Comparison of ENCODE assay signal across 8 mouse cellular contexts in the genomic region with DNA sequence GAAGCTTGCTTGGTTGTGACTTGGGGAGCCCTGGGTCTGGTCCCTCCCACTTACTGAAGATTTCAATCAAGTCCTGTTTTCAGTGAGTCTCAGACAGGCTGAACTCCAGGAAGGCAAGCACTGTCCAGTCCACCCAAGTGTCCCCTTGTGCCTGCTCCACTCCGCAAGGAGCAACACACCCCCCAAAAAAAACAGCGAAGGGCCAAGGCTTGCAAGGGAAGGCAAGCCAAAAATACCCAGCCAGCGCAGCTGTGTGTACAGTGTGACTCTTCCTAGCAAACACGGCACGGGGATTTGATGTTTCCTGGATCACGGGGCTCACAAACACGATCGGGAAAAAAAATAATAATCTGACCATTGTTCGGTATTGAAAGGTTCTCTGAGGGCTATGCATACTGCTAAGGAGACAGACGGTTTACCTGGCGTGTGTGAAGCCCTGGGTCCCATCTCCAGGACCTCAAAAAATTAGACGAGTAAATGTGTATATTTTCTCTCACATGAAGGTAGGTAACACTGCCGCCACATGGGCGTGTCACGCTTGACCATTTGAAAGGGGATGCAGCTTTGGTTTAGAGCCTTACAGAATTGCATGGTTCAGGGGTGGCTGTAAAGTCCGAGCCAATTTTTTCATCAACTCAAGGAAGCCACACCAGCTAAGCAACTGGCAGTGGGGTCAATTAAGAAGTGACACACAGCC. TPM values are rescaled to one million over a fixed set of nuclear protein-coding genes. Genes with fewer than 3 reads are reported as not detected.
DNase-seq lines count a peak whose midpoint lies in the region; ATAC-seq and TF ChIP-seq lines count a peak whose summit lies in the region.

No protein-coding gene starts in this region.

- ATAC-seq in embryonic facial prominence, embryonic 11.5 days (replicated peaks; ENCODE audit: insufficient number of reproducible peaks, low FRiP score, low TSS enrichment, low read depth) = no peak
- no peak for ATAC-seq in intestine, embryonic 15.5 days

- TF ChIP-seq CTCF in left cerebral cortex, adult 2 months (IDR thresholded peaks at IDR 0.05) = peak; percentile 0; the same call in 1 of the 2 replicates

- H3K4me3 ChIP-seq in left cerebral cortex, adult 2 months = peak overlapping the region; percentile 73
- peak overlapping the region; percentile 61 for H3K4me3 ChIP-seq in embryonic facial prominence, embryonic 11.5 days (ENCODE audit: low read depth, low read length)
- H3K4me3 ChIP-seq in intestine, embryonic 15.5 days (replicated peaks) = peak overlapping the region; percentile 68
- H3K4me3 ChIP-seq in midbrain, embryonic 10.5 days = peak overlapping the region; percentile 71

- peak overlapping the region; percentile 72 for H3K4me2 ChIP-seq in embryonic facial prominence, embryonic 11.5 days (ENCODE audit: low read depth, low read length)
- H3K4me2 ChIP-seq in intestine, embryonic 15.5 days (replicated peaks) = peak overlapping the region; percentile 74

- intact Hi-C loops in left cerebral cortex, adult 2 months (cut with DNase I) = loop anchor here (2.0 kb wide), 1 partner anchor 35 kb away; no protein-coding TSS in a partner anchor

- peaks cover 3% of the 10 kb centered on the region; the same call in 1 of the 2 replicates for H3K4me1 ChIP-seq in embryonic facial prominence, embryonic 11.5 days (ENCODE audit: control insufficient read depth, insufficient read depth, low read length)
- H3K4me1 ChIP-seq in intestine, embryonic 15.5 days (replicated peaks) = peaks cover 13% of the 10 kb centered on the region
- peaks cover 26% of the 10 kb centered on the region for H3K4me1 ChIP-seq in midbrain, embryonic 10.5 days

- DNase-seq in left cerebral cortex, adult 2 months (ENCODE audit: extremely low spot score in 1 of 2, low spot score in 2 of 2) = no peak
- no peak for DNase-seq in left cerebral cortex, adult 18-20 months (ENCODE audit: low spot score in 2 of 2)
- no peak for DNase-seq in embryonic facial prominence, embryonic 11.5 days (ENCODE audit: low spot score)
- DNase-seq in midbrain, embryonic 10.5 days (ENCODE audit: low spot score) = no peak
- DNase-seq in retina, postnatal 1 day = no peak
- DNase-seq in B cell, adult 2 months = no peak
- DNase-seq in frontal cortex, postnatal 10 days (ENCODE audit: low spot score in 2 of 2) = no peak

- H3K27ac ChIP-seq in left cerebral cortex, adult 2 months = peak overlapping the region; percentile 91
- H3K27ac ChIP-seq in embryonic facial prominence, embryonic 11.5 days (replicated peaks; ENCODE audit: low read depth, low read length) = no peak overlapping the region
- no peak overlapping the region for H3K27ac ChIP-seq in intestine, embryonic 15.5 days
- H3K27ac ChIP-seq in midbrain, embryonic 10.5 days (replicated peaks) = no peak overlapping the region

- H3K9ac ChIP-seq in embryonic facial prominence, embryonic 11.5 days (replicated peaks; ENCODE audit: low read length) = no peak overlapping the region
- H3K9ac ChIP-seq in intestine, embryonic 15.5 days = peak overlapping the region; percentile 71

- no peaks in the 10 kb centered on the region for H3K9me3 ChIP-seq in embryonic facial prominence, embryonic 11.5 days (replicated peaks; ENCODE audit: control insufficient read depth, low read length)
- no peaks in the 10 kb centered on the region for H3K9me3 ChIP-seq in intestine, embryonic 15.5 days
- H3K9me3 ChIP-seq in midbrain, embryonic 10.5 days (replicated peaks) = no peaks in the 10 kb centered on the region

- 62% methylated on average over 16 of the region's 16 CpGs for WGBS in embryonic facial prominence, embryonic 11.5 days
- WGBS in intestine, embryonic 15.5 days = 46% methylated on average over 16 of the region's 16 CpGs
- WGBS in midbrain, embryonic 10.5 days = 69% methylated on average over 16 of the region's 16 CpGs

- H3K27me3 ChIP-seq in embryonic facial prominence, embryonic 11.5 days (ENCODE audit: control insufficient read depth, insufficient read depth, low read length) = no peaks in the 10 kb centered on the region; the same call in 1 of the 2 replicates
- H3K27me3 ChIP-seq in intestine, embryonic 15.5 days (replicated peaks) = no peaks in the 10 kb centered on the region
- peaks cover 32% of the 10 kb centered on the region for H3K27me3 ChIP-seq in midbrain, embryonic 10.5 days (ENCODE audit: low read depth, poor library complexity, severe bottlenecking)

- H3K36me3 ChIP-seq in embryonic facial prominence, embryonic 11.5 days (replicated peaks; ENCODE audit: control insufficient read depth, insufficient read depth, low read depth, low read length) = no peaks in the 10 kb centered on the region
- H3K36me3 ChIP-seq in intestine, embryonic 15.5 days = no peaks in the 10 kb centered on the region
- H3K36me3 ChIP-seq in midbrain, embryonic 10.5 days = no peaks in the 10 kb centered on the region

RNA-seq across cellular contexts. Expression of a gene that starts 1.3 kb away (rescaled TPM):
- 10 to 100 TPM; 83.4 to 87.5 TPM for total RNA-seq in left cerebral cortex, adult 2 months (2021)
- 10 to 100 TPM; 71.1 to 83.1 TPM for total RNA-seq in left cerebral cortex, adult 18-20 months (2021)
- 2.7 and 5.0 TPM in 2 replicates for polyA plus RNA-seq in embryonic facial prominence, embryonic 11.5 days (2014; fragmentation: Nextera tagmentation; extraction: Ambion mirVana)
- polyA plus RNA-seq in intestine, embryonic 15.5 days (2015; fragmentation: Nextera tagmentation; extraction: Ambion mirVana) = 13.0 and 13.4 TPM in 2 replicates
- polyA plus RNA-seq in midbrain, embryonic 10.5 days (2016; fragmentation: Nextera tagmentation; extraction: Ambion mirVana) = 5.2 and 6.1 TPM in 2 replicates

RNA-seq across cellular contexts. Expression of a gene that starts 55.7 kb away (rescaled TPM):
- total RNA-seq in left cerebral cortex, adult 2 months (2021) = not detected
- not detected for total RNA-seq in left cerebral cortex, adult 18-20 months (2021)
- not detected in 2 replicates for polyA plus RNA-seq in embryonic facial prominence, embryonic 11.5 days (2014; fragmentation: Nextera tagmentation; extraction: Ambion mirVana)
- polyA plus RNA-seq in intestine, embryonic 15.5 days (2015; fragmentation: Nextera tagmentation; extraction: Ambion mirVana) = not detected in 2 replicates
- not detected in 2 replicates for polyA plus RNA-seq in midbrain, embryonic 10.5 days (2016; fragmentation: Nextera tagmentation; extraction: Ambion mirVana)
